Mouse (Mus musculus) frontal cortex, postnatal 25 days (tissue): Measurements from ENCODE around the gene Slc25a17.

ENCODE experiments used
- DNase-seq, 2 experiments: peaks; one replicate each; pipeline ENCODE4 v3.0.0; 2022; ENCODE audit warnings: low spot score in 2 of 2

The Slc25a17 gene

DNA sequence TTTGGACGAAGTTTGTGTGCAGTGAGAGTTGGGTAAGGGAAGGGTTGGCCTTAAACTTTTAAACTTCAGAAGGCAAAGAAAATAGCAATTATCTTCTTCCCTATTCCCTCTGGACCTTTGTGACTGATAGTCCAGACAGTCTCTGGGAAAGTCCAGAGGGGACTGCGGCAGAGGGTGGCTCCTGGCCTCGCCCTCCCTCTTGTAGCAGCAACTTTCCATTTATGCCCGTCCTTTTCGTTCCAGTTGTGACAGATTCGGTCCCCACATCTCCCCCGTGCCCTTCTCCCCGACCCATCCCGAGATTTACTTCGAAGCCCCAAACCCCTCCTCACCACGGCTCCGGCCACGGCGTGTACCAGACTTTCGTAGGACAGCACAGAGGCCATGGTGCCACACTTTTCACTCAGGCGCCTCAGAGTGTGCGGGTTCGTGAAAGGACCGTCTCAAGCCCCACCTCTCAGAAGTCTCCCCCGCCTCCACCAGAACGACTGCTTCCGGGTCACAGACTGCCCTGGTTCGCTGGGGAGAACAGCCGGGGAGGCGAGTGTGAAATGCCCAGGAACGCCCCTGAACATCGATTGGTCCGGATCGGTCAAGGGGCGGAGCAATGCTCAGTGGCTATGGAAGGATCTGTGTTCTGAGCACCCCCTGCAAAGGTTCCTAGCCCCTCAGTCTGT lies at the start of gene Slc25a17:
TSS of gene Slc25a17 (minus strand) at position 468 of the 677 bp plus-strand sequence.
- peak; percentile 73 to 83 for DNase-seq

DNA sequence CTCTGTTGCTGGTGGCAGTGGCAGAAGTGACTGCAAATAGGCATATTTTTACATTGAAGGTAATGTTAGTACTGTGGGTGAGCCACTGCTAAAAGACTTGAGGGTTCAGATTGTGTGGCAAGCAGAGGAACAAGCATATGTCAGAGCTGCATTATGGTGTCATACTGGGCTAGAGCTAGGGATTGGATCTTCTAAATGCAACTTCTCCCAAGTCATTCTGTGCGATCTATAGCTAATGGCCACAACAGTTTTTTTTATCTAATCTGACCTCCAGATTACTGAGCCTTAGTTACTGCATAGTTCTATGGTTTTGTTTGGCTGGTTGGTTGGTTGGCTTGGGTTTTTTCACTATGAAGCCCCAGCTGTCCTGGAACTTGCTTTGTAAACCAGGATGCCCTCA lies 47.6 kb upstream of the Slc25a17 start, which contains the start of gene Dnajb7:
TSS of gene Dnajb7 (minus strand) at position 101 of the 400 bp plus-strand sequence.
- DNase-seq = no peak

GRCm38 (mm10) chr15:81405008-81405407 lies 44.4 kb upstream of the Slc25a17 start:
- no peak for DNase-seq

- DNase-seq = peak; percentile 96 to 97
Observed at GRCm38 (mm10) chr15:81399638-81400315, 39.2 kb upstream of the Slc25a17 start, which contains the start of the genes St13 and Xpnpep3. Gene St13, minus strand, starts transcription at chr15:81400077. Gene Xpnpep3, plus strand, starts transcription at chr15:81400138.

DNA sequence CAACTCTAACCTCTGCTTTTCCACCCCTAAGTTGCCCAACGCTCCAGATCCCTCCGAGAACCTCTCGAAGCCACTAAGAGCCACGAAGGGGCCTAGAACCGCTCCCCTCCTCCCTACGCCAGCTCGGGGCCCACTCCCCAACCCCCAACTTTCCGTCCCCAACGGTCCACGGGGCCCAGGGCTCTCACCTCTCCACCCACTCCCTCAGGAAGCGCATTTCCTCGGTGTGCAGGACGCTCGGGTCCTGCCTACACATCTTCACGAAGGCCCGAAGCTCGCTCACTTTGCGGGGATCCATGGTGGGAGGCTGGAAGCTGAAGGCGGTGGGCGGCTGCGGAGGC lies 38.7 kb upstream of the Slc25a17 start:
- no peak for DNase-seq

DNA sequence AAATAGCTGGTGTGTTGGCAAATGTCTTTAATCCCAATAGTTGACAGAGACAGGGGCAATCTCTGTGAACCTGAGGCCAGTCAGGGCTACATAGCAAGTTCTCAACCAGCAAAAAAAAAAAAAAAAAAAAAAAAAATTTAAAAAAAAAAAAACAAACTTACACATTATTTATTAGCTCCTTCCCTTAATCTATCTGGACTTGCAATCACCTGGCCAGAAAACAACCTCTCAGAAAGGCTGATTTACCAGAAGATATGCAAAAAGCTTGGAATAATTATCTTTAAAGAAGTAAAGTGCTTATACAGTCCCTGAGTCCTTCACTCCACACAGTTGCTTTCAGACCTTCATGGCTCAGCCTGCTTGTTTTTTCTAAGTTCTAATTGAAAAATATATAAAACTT lies 37.6 kb upstream of the Slc25a17 start:
- no peak for DNase-seq

DNA sequence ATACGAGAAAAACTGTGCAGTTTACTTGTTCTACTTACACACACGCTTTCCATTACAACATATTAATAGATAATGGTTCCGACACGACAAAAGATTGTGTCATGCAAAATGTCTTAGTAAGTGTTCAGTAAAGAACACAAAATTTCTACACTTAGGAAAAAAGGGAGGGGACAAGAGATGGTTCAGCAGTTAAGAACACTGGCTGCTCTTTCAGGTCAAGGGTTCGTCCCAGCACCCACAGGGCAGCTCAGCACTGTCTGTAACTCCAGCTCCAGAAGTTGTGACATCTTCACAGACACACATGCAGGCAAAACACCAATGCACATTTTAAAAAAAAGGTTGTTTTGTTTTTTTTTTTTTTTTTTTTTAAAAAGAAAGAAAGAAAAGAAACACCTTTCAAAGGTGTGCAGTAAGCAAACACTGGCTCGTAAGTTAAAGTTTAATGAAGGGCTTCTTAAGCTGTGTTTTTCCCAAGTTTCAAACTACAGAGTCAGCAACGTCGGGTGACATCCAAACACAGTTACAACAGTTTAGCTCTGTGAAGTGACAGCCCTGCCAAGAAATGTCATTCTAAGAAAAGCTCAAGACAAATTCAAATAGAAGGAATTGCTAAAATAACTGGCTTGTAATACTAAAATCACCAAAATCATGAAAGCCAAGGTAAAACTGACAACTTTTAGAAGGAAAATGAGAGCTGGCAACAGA lies 33.8 kb upstream of the Slc25a17 start:
- DNase-seq = no peak

DNA sequence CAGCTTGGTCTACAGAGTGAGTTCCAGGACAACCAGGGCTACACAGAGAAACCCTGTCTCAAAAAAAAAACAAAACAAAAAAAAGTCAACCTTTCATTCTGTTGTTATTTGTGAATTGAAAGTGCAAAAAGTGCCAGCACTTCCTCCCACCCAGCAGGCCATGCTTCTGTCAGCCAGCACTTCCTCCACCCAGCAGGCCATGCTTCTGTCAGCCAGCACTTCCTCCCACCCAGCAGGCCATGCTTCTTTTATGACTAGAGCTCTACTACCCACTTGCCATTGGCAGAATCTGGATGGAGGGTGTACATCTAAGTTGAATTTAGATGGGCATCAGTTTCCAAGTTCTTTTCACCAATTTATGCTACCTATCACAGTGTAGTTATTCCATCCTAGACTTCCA lies 32.4 kb upstream of the Slc25a17 start:
- DNase-seq = peak in 1 of 2 experiments; percentile 10

DNA sequence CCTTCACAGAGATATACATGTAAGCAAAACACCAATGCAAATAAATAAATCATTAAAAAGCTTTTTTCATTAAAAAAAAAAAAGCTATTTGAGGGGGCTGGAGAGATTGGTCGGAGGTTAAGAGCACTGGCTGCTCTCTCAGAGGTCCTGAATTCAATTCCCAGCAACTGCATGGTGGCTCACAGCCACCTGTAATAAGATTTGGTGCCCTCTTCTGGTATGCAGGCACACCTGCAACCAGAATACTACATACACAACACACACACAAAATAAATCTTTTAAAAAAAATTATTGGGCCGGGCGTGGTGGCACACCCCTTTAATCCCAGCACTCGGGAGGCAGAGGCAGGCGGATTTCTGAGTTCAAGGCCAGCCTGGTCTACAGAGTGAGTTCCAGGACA lies 25.7 kb upstream of the Slc25a17 start:
- DNase-seq = no peak

GRCm38 (mm10) chr15:81378845-81379244 lies 18.2 kb upstream of the Slc25a17 start:
- no peak for DNase-seq

DNA sequence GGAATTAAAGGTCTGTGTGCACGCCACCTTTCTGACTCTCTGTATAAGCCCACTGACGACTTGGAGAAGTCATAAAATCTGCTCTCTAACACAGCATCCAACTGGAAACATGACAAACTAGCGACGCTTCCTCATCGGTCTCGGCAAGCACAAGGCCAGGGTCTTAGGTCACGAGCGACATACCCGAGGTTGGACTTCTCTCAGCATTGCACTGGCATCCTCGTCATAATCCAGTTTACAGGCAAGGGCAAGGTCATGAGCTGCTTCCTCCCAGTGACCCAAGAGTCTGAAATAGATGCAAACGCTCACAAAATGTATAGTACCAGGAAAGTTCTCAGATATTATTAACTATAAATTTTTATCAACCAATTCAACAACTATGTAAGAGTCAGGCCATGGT lies 14.0 kb upstream of the Slc25a17 start:
- DNase-seq = no peak

DNA sequence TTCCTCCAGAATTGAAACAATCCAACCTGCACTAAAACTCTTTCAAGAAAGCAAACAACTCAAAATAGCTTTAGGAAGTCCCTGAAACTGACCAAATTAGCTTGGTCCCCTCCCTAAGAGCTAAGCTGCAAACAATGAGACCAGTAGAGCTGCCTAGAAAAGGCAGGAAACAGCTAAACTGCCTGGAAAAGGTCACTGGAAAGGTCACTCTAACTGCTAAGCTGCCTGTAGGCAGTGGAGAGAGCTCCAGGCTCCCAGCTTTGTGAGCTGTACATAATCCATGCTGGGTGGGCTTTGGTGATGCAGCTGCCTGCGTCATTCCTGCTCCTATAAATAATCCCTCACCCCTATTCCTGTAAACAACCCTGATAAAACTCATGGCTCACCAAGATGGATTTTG lies 9.7 kb upstream of the Slc25a17 start:
- DNase-seq = no peak

DNA sequence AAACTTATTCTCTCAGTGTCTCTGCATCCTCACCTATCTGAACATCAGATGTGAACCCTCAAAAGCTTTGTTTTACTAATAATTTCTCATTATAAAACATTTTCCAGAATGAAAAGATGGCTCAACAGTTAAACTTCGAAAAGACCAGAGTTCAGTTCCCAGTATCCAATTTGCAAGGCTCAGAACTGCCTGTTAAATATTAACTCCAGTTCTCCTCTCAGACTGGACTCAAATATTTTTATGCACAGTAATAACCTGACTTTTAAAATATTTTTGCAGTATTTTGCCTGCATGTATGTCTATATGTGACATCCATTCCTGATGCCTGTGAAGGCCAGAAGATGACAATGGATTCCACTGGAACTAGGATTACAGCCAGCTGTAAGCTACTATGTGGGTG lies 8.0 kb upstream of the Slc25a17 start:
- DNase-seq = no peak

GRCm38 (mm10) chr15:81366241-81366640 lies 5.6 kb upstream of the Slc25a17 start:
- DNase-seq = no peak

DNA sequence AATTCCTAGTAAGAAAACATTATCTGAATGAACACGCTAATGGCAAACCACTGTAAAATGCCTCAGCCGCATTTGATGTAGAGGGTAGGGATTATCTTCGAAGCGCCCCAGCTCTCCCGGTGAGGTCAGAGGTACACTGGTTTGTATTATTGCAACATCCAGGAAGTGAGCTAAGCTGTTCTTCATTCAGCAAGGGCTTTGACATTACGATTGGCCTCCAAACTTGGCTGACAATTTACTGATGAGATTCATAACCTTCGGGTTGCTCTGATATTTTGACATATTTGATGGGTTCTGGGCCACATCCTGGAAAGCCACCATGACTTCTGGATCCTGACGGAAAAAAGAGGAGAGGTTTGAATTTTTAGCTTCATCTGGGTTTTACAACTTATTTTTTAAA lies 4.6 kb upstream of the Slc25a17 start:
- no peak for DNase-seq

DNA sequence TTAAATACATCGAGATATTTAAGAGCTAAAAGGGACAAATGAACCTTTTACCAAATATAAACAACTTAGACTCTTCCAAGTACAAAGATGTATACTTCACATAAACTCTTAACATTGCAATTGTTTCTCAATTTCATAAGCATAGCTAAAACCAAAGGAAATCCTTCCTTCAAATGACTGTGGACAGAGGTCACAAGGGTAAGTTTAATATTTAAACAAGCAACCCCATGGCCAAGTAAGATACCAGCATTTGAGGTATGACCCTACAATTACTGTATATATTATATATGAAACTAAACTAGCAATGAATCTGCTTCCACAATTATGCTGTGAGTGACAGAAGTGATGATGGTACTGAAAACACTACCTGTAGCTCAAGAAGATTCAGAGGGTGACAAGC lies 3.7 kb upstream of the Slc25a17 start:
- DNase-seq = no peak

DNA sequence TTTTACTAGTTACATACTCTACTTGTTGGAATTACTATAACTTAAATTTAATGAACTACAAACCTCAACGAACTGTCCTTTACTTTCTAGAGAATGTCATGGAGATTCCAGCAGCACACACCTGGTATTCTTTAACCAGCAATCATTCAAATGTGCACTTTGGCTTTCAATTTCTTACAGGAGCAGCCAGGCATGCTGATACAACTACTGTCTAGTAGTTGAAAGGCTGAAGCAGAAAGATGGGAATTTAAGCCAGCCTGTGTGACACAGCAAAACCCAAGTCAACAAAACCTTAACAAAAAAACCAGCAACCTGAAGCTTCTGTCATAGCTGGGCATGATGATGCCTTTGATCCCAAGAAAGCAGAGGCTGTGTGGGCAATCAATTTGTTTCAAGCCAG lies 1.9 kb upstream of the Slc25a17 start:
- DNase-seq = no peak

- no peak for DNase-seq
Observed at GRCm38 (mm10) chr15:81361417-81362015, 904 bp upstream of the Slc25a17 start.

GRCm38 (mm10) chr15:81361022-81361404 lies 401 bp upstream of the Slc25a17 start:
- no peak for DNase-seq

- DNase-seq = no peak
Observed at GRCm38 (mm10) chr15:81359421-81359820, 1.2 kb downstream of the Slc25a17 start.

- DNase-seq = no peak
Observed at GRCm38 (mm10) chr15:81358943-81359342, 1.7 kb downstream of the Slc25a17 start.

DNA sequence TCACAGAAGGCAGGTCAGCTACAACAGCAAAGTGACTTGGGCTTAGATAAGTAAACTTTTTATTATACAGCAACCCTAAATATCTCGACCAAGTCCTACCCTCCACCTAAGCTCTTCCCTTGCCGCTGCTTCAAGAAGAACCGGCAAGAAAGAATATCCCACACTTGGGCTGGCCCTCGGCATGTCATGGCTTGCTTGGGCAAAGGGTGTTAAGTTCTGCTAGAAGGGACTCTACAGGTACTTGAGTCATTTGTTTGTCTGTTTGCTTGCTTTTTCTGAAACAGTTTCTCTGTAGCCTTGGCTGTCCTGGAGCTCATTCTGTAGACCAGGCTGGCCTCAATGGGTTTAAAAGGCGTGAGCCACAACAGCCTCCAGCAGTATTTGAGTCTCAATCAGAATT lies 3.7 kb downstream of the Slc25a17 start:
- no peak for DNase-seq
